Mouse (Mus musculus) thymus, adult 2 months (tissue): ENCODE measurements around the gene Lrp6.

Experiments used
- CTCF ChIP-seq: fragments of 200-500 bp; IDR thresholded peaks from 2 replicates; pipeline ENCODE4 v1.5.1; 2012; ENCODE audit warnings: mild to moderate bottlenecking, control low read depth, low read length, moderate library complexity, borderline replicate concordance; ENCODE audit not compliant: control insufficient read depth, poor library complexity, insufficient read depth; ENCODE audit errors: extremely low read depth
- POLR2A ChIP-seq: fragments of 200-500 bp; IDR thresholded peaks from 2 replicates; pipeline ENCODE4 v1.6.1; 2012; ENCODE audit warnings: mild to moderate bottlenecking, low read length, control low read depth, moderate library complexity; ENCODE audit not compliant: control insufficient read depth, poor library complexity, insufficient read depth; ENCODE audit errors: extremely low read depth

- TF ChIP-seq CTCF (no peak), POLR2A (no peak)
These were observed 152.8 kb downstream of the Lrp6 start for GRCm38 (mm10) chr6:134413706-134414531.
